Mouse (Mus musculus) intestine, embryonic 15.5 days (tissue): ENCODE data around the gene Smim5. TPM values are rescaled to one million over a fixed set of nuclear protein-coding genes. Genes with fewer than 3 reads are reported as not detected.
A peak's percentile ranks its signal among the peaks of the same experiment; 100 is the strongest.

Experiments
- ATAC-seq: fragments of 200-750 bp; cut with Nextera tagmentation; 2 replicates; pipeline ENCODE4 v1.8.0; 2017; ENCODE audit warnings: moderate TSS enrichment, moderate library complexity
- H3K27ac ChIP-seq: fragments of 300-500 bp; sonication (generic); 2 replicates; pipeline ENCODE4 v1.5.1; 2015; ENCODE audit warnings: mild to moderate bottlenecking, inconsistent platforms
- H3K27me3 ChIP-seq: fragments of 300-500 bp; sonication (generic); replicated peaks from 2 replicates; pipeline ENCODE4 v1.6.1; 2015; ENCODE audit warnings: inconsistent platforms
- H3K36me3 ChIP-seq: fragments of 300-500 bp; sonication (generic); 2 replicates; pipeline ENCODE4 v1.6.1; 2015; ENCODE audit warnings: inconsistent platforms
- H3K4me1 ChIP-seq: fragments of 300-500 bp; sonication (generic); replicated peaks from 2 replicates; pipeline ENCODE4 v1.6.1; 2015; ENCODE audit warnings: inconsistent platforms
- H3K4me2 ChIP-seq: fragments of 300-500 bp; sonication (generic); replicated peaks from 2 replicates; pipeline ENCODE4 v1.6.1; 2015; ENCODE audit warnings: mild to moderate bottlenecking, inconsistent platforms
- H3K4me3 ChIP-seq: fragments of 300-500 bp; sonication (generic); replicated peaks from 2 replicates; pipeline ENCODE4 v1.5.1; 2015; ENCODE audit warnings: inconsistent platforms
- H3K9ac ChIP-seq: fragments of 300-500 bp; sonication (generic); 2 replicates; pipeline ENCODE4 v1.6.1; 2015; ENCODE audit warnings: inconsistent platforms
- H3K9me3 ChIP-seq: fragments of 300-500 bp; sonication (generic); 2 replicates; pipeline ENCODE4 v1.6.1; 2016; ENCODE audit warnings: inconsistent platforms
- WGBS: fragments of 180-500 bp; shearing (Covaris S2); methylation state at CpG from one replicate; pipeline ENCODE4 v1.1.7; 2015; 5-methylcytosine and 5-hydroxymethylcytosine counted together
- polyA plus RNA-seq: library from polyadenylated mRNA; unstranded; fragments of >200 nt; fragmentation: Nextera tagmentation; extraction: Ambion mirVana; gene quantifications from 2 replicates; pipeline ENCODE4 v1.2.1, GENCODE M21; 2015

The Smim5 gene
- polyA plus RNA-seq, 1 experiment from 2014 or later = 1.6 TPM

DNA sequence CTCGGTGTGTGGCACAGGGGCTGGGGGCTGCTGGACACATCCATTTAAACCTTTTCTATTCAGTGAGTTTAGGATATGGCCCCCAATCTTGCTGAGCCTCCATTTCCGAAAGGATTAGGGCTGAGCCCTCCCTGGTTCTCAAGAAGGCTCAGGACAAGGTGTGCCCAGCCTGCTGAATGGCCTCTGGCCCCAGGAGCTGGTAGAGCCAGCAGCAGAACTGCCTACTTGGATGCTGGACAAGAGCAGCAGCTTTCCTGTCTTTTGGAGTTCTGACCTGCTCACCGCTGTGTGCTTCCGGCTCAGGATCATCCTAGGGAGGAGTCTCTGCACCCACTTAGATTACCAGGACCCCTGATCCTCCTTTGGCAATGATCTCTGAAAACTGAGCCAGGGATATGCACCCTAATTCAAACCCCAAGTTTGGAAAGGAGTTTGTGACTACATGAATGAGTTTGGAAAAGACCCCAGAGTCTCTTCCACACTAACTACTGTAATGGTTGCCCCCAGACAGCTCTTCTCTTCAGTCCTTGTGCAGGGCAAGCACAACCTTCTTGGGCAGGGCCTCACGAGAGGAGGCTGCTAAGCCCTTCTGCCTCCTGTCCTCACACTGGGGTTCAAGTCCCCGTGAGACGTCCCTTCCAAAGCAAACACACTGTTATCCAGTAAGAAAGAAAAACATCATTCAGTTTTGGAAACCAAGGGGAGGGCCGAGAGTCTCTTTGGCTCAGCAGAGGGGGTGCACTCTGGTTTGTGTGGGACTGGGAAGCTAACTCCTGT is 983 bp downstream of the Smim5 start:
- WGBS = 77% methylated on average over 8 of the region's 8 CpGs
- peaks cover 40% of the 10 kb centered on the region for H3K4me1 ChIP-seq
- H3K27ac ChIP-seq = no peak overlapping the region
- ATAC-seq = no peak
- no peak overlapping the region for H3K4me2 ChIP-seq
- no peaks in the 10 kb centered on the region for H3K27me3 ChIP-seq
- no peak overlapping the region for H3K9ac ChIP-seq
- H3K36me3 ChIP-seq = no peaks in the 10 kb centered on the region; the same call in 1 of the 2 replicates
- H3K9me3 ChIP-seq = no peaks in the 10 kb centered on the region
- H3K4me3 ChIP-seq = no peak overlapping the region

DNA sequence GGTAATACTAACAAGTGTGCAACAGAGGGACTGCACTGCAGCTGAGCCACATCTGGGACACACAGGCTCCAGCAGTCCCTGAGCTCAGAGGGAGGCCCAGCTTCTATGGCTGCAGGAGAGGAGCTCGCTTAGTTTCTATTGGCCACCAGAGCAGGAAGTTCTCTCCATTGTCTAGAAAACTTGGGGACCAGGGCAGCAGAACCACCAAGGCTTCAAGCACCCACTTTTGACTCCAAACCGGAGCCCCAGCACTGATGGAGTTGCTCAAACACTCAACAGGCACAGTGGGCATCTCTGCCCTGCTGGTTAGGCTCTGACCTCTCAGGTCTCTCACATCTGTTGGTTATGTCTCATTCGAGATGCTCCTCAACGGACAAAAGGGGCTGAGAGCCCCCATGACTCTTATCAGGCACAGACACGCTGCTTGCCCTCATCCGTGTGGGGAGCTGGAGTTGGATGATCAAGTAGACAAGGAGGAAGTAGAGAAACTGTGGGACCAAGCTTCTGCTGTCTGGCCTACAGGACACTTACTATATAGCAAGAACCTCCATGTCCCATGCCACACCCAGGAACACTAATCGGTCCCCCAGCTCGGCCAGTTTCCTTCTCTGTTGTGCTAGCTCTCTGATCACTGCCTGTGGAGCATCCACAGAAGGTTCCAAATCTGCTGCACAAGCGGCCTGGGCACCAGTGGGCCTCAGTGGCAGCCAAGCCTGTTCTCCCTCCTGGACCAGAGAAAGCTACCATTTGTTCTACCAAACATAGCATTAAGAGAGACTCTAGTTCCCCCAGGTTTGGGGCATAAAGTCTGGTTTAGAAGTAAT is 1.8 kb downstream of the Smim5 start:
- no peaks in the 10 kb centered on the region; the same call in 1 of the 2 replicates for H3K36me3 ChIP-seq
- no peak for ATAC-seq
- H3K27ac ChIP-seq = no peak overlapping the region
- H3K4me1 ChIP-seq = peaks cover 45% of the 10 kb centered on the region
- no peak overlapping the region for H3K9ac ChIP-seq
- no peak overlapping the region for H3K4me2 ChIP-seq
- H3K4me3 ChIP-seq = no peak overlapping the region
- no peaks in the 10 kb centered on the region for H3K27me3 ChIP-seq
- H3K9me3 ChIP-seq = no peaks in the 10 kb centered on the region
- WGBS = 87% methylated on average over 9 of the region's 9 CpGs

DNA sequence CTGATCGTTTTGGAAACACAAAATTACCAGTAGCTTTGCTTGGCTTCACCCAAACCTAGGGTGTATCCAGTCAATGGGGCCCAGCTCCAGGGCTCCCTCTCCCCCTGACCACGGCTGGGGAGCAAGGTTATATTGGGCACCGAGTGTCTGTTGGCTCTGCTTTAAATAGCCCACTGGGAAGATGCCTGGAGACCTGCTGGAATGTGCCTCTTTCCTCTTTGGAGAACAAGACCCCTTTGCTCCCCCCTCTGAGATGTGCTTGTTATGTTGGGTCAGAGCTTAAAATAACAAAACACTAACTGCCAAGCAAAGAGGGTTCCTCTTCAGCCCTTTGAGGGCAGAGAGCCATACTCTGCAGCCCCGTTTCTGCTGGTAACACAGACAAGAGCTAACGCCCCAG is 2.4 kb downstream of the Smim5 start:
- Histone ChIP-seq H3K27ac (no peak overlapping the region), H3K9me3 (no peaks in the 10 kb centered on the region), H3K27me3 (no peaks in the 10 kb centered on the region), H3K4me3 (no peak overlapping the region), H3K36me3 (no peaks in the 10 kb centered on the region; the same call in 1 of the 2 replicates), H3K4me2 (no peak overlapping the region), H3K4me1 (peaks cover 48% of the 10 kb centered on the region), H3K9ac (no peak overlapping the region)
- no peak for ATAC-seq
- WGBS = 82% methylated on average over 5 of the region's 5 CpGs

DNA sequence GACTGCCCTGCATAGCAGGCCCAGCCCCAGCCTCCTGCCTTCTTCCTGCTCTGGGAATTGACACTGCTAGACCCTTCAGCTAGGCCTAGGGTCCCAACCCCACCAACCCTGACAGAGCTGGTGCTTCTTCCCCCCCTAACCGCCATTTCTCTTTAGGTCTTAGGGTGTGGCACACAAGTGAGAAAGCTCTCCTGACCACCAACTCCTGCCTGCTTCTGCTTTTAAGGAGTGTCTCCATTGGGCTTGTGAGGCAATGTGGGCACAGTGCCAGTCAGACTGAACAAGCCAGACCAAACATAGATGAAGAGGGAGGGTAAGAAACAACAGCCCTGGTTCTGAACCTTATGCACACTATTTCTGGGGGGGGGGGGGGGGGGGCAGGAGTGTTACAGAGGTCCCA is 3.1 kb downstream of the Smim5 start:
- no peak for ATAC-seq
- Histone ChIP-seq H3K27me3 (no peaks in the 10 kb centered on the region), H3K36me3 (no peaks in the 10 kb centered on the region), H3K4me1 (peaks cover 48% of the 10 kb centered on the region), H3K9me3 (no peaks in the 10 kb centered on the region), H3K4me3 (no peak overlapping the region), H3K9ac (no peak overlapping the region), H3K27ac (peak overlapping the region; percentile 7; the same call in 1 of the 2 replicates), H3K4me2 (no peak overlapping the region)
- 88% methylated on average over 1 of the region's 1 CpGs for WGBS

DNA sequence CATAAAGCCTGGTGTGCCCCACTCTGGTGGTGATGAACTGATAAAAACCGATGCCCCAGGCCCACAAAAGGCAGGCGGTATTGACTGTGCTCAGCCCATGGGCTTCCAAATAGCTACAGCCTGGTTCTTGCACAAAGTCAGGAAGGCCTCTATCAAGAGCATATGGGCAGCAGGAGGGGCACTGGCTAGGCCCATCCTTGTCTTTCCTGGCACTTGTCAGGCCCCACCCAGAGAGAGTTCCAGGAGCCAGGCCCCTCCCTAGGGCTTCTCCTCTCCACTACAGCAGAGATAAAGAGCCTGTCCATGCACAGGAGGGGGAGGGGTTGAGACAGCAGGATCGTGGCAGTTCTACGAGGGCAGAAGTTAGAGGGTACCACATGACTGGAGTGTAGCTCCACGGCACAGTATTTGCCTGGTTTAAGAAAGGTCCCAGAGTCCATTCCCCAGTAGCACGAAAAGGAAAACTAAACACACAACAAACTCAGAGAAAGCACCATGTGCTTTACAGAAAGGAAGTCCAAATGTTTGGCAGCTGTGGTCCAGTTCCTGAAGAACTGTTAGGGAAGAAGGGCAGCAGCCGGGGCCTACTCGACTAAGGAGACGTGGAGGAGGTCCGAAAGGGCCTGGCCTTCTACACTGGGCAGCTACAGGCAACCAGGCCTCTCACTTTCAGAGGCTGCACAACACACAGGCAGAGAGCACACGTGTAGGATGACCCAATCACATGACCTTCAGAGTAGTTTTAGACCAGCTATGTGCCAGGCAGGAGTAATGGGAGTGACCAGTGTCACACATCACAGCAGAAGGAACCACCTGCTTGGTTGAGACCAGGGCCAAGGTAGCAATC is 3.8 kb downstream of the Smim5 start:
- no peaks in the 10 kb centered on the region for H3K36me3 ChIP-seq
- no peaks in the 10 kb centered on the region for H3K9me3 ChIP-seq
- H3K9ac ChIP-seq = peak overlapping the region; percentile 20; the same call in 1 of the 2 replicates
- peak overlapping the region; percentile 68 for H3K27ac ChIP-seq
- peaks cover 48% of the 10 kb centered on the region for H3K4me1 ChIP-seq
- H3K27me3 ChIP-seq = no peaks in the 10 kb centered on the region
- WGBS = 46% methylated on average over 11 of the region's 11 CpGs
- H3K4me3 ChIP-seq = no peak overlapping the region
- no peak overlapping the region for H3K4me2 ChIP-seq
- peak; percentile 78 for ATAC-seq

DNA sequence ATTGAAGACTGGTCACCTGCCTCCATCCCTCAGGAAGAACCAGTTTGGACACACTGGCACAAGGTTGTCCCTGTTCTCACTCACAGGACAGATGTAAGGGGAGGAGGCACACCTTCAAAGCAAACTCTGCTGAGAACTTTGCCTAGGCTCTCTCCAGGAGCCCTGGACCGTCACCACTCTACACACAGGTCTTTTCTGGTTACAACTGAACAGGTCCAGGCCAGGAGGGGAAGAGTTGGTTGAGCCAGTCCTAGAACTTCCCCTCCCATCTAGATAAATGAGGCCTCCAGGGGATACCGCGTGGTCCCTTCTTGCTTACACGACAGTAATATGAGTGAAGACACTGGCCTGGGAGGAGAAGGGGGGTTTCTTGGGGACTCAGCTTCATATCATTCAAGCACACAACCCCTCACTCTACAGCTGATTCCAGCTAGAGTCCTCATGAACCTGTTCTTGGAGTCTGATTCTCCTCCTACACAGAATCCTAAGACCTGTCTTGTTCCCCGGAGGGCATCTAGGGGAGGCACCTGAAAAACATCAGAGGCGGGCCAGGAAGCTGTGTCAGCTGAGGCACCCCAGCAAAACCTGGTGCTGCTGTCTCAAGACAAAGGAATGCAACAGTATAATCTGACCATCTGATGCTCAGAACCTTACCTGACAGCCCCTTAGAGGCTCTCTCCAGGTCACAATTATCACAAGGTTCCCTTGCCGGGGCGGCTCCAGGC is 4.6 kb downstream of the Smim5 start:
- H3K36me3 ChIP-seq = no peaks in the 10 kb centered on the region
- 59% methylated on average over 8 of the region's 8 CpGs for WGBS
- no peaks in the 10 kb centered on the region for H3K9me3 ChIP-seq
- ATAC-seq = 0 out of 2 replicates have a peak, but pooled peaks have one; percentile 9
- H3K4me2 ChIP-seq = peak overlapping the region; percentile 11; the same call in 1 of the 2 replicates
- H3K9ac ChIP-seq = 0 out of 2 replicates have a peak overlapping the region, but pooled peaks have one; percentile 20
- no peaks in the 10 kb centered on the region for H3K27me3 ChIP-seq
- H3K27ac ChIP-seq = peak overlapping the region; percentile 68
- peaks cover 48% of the 10 kb centered on the region for H3K4me1 ChIP-seq
- H3K4me3 ChIP-seq = no peak overlapping the region

DNA sequence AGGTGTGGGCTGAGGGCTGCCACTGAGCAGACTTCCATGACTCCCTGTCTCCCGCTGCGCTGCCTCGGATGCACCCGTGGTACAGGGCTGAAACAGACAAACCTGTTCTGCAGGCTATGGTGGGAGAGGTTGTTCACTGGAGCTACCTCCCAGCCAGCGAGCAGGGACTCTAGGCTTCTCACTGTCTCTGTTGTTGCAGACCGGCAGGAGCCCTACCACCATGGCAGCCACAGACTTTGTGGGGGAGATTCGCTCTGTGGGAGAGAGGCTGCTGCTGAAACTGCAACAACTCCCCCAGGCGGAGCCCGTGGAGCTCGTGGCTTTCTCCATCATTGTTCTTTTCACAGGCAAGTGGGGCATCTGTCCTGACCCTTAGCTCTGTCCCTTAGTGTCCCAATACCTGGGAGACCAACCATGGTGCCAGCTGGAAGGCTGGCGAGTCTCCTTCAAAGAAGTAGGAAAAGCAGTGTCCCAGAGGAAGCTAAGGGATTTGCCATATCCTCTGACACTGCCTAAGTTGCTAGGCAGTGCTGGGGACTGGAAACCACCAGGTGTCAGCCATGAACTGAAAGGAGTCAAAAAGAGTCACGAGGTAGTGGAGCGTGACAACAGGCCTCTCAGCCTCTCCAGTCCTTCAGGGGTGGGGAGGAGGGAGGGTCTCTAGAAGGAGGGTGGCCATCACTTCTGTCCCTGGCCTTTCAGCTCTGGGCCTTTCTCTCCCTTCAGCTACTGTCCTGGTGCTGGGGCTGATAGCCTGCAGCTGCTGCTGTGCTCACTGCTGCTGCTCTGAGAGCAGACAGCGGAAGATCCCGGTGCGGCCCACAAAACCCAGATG is 5.4 kb downstream of the Smim5 start:
- Histone ChIP-seq H3K9me3 (no peaks in the 10 kb centered on the region), H3K9ac (no peak overlapping the region), H3K4me1 (peaks cover 43% of the 10 kb centered on the region), H3K4me3 (no peak overlapping the region), H3K4me2 (peak overlapping the region; percentile 11; the same call in 1 of the 2 replicates), H3K27me3 (no peaks in the 10 kb centered on the region), H3K27ac (peak overlapping the region; percentile 68), H3K36me3 (no peaks in the 10 kb centered on the region)
- ATAC-seq = peak; percentile 54
- 47% methylated on average over 16 of the region's 16 CpGs for WGBS

DNA sequence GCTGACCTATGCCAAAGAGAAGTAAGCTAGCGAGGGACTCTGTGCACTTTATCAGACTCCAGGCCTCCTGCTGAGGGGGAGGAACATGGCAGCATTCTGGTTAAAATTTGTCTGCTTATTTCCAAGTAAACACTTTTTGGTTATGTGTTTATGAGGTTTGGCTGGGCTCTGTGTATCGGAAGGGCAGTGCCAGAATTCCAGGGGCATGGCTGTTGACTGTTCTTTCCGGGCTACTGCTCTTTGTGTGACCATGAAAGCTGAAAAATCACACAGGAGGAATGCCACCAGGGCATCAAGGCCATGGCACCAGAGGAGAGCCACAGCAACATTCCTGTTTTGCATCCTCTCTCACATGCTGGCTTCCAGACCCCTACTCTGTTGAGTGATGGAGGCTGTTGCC is 6.3 kb downstream of the Smim5 start:
- Histone ChIP-seq H3K4me1 (peaks cover 39% of the 10 kb centered on the region), H3K9ac (no peak overlapping the region), H3K4me2 (no peak overlapping the region), H3K36me3 (no peaks in the 10 kb centered on the region), H3K9me3 (no peaks in the 10 kb centered on the region), H3K27me3 (no peaks in the 10 kb centered on the region), H3K27ac (no peak overlapping the region), H3K4me3 (no peak overlapping the region)
- 85% methylated on average over 3 of the region's 3 CpGs for WGBS
- ATAC-seq = no peak

DNA sequence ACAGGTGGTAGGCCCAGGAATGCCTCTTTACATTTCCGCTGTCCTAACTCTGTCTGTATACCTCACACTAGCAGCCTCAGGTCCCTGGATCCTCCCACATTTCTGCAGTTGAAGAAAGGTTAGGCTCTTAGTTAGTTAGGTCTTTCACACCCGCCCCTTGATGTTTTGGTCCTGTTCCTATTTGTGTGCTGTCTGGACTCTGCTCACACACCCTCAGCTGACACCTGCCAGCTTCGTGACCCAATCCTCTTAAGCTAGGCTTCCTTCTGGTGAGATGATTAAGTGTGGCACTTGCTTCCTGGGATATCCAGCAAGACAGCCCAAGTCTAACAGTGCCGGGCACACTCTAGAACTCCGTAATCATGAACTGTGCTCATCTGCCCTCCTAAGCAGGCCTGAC is 6.8 kb downstream of the Smim5 start:
- peaks cover 43% of the 10 kb centered on the region for H3K4me1 ChIP-seq
- no peak overlapping the region for H3K27ac ChIP-seq
- no peaks in the 10 kb centered on the region for H3K27me3 ChIP-seq
- H3K4me3 ChIP-seq = no peak overlapping the region
- no peaks in the 10 kb centered on the region for H3K9me3 ChIP-seq
- no peak overlapping the region for H3K4me2 ChIP-seq
- no peak for ATAC-seq
- H3K9ac ChIP-seq = no peak overlapping the region
- H3K36me3 ChIP-seq = no peaks in the 10 kb centered on the region
- WGBS = 89% methylated on average over 5 of the region's 5 CpGs

DNA sequence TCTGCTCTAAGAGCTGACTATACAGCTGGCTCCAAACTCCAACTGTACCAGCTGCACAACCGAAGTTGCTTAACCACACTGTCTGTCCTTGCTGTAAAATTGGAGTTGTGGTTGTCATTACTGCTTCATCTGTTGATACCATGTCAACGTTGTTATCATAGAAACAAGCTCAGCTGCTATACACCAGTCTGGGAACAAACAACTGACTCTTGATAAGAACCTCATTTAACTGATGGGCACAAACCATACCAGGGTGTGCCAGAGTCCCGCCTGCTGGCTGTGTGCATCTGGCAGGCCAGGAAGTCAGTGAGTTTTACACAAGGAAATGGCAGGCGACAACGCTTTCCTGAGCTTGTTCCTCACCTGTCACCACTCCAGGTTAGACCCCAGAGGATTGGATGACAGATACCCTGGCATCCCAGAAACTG is 11.4 kb downstream of the Smim5 start:
- ATAC-seq = peak; percentile 72

More for the DNA sequence above, 11.4 kb downstream of the Smim5 start:
- WGBS = 66% methylated on average over 5 of the region's 5 CpGs
- Histone ChIP-seq H3K27ac (peak overlapping the region; percentile 92), H3K4me2 (peak overlapping the region; percentile 30; the same call in 1 of the 2 replicates), H3K9me3 (no peaks in the 10 kb centered on the region), H3K9ac (peak overlapping the region; percentile 20; the same call in 1 of the 2 replicates), H3K4me3 (no peak overlapping the region), H3K27me3 (no peaks in the 10 kb centered on the region), H3K36me3 (0 out of 2 replicates have a peak, but pooled peaks cover 2% of the 10 kb centered on the region), H3K4me1 (peaks cover 11% of the 10 kb centered on the region; the same call in 1 of the 2 replicates)
